Mouse (Mus musculus) liver, postnatal 0 days (tissue): ENCODE data around the gene Tnfsf13.

Experiments
- CTCF ChIP-seq: sonication (generic); IDR thresholded peaks from 2 replicates; pipeline ENCODE4 v1.5.1; 2016; ENCODE audit warnings: antibody characterized with exemption, low read depth
- EP300 ChIP-seq: IDR thresholded peaks from 2 replicates; pipeline ENCODE4 v1.6.1; 2016; ENCODE audit warnings: antibody characterized with exemption, low read depth, mild to moderate bottlenecking

DNA sequence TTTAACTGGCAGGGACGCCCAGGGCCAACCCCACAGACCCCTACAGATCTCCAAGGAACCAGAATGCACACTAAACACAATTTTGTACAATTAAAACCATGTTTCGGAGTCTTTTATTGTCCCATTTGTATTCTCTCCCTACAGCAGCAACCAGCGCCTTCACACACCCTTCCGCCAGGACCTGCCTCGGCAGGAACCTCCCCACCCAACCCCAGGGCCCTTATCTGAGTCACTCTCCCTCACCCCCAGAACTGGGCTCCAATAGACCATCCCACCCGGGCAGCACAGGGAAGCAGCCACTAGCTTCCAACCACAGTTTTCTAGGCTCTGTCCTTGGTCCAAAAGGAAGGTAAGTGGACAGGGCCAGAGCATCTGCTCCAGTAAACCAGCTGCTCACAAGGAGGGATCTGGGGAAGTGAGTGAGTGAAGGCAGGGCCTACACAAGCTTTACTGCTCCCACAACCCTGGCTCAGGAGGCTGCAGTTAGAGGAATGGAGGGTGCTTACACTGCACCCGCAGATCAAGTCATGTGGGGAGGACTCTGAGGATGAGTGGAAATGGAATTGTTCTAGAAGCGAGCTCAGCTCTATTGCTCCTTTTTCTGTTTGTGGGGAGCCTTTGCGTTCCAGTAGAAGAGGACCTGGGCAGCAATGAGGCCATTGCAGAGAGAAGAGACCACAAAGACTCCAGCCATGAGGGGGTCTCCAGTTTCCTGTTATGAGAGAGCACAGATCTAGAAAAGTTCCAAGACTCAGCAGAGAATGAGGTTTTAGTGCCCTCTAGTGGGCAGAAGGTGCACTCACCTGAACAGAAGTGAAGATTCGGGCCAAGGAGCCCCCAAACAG, 28.7 kb downstream of the Tnfsf13 start:
- TF ChIP-seq EP300, result no peak
- TF ChIP-seq CTCF, result peak; percentile 92
